Mouse (Mus musculus) E14TG2a.4 (cell line): ENCODE measurements around the gene Osmr.

Source experiments
- CTCF ChIP-seq: conservative IDR thresholded peaks from 2 replicates; pipeline ENCODE4 v1.5.1; 2014; ENCODE audit warnings: low read length
- NANOG ChIP-seq: IDR thresholded peaks from 2 replicates; pipeline ENCODE4 v1.6.1; 2014; ENCODE audit warnings: borderline replicate concordance, low read length, mixed read lengths
- POU5F1 ChIP-seq: IDR thresholded peaks from 2 replicates; pipeline ENCODE4 v1.6.1; 2014; ENCODE audit warnings: low read length, borderline replicate concordance

GRCm38 (mm10) chr15:6909084-6909483, 34.3 kb upstream of the Osmr start:
- TF ChIP-seq CTCF (no peak), NANOG (no peak), POU5F1 (no peak)
